Mouse (Mus musculus): ENCODE results near the gene Smc2. TPM values are rescaled to one million over a fixed set of nuclear protein-coding genes. Genes with fewer than 3 reads are reported as not detected.

The Smc2 gene
- 65.2 TPM for polyA plus RNA-seq (2017; shearing (Covaris generic))

GRCm38 (mm10) chr4:52438886-52439664 lies at the start of gene Smc2:
Gene Smc2 (plus strand): TSS chr4:52439243.

GRCm38 (mm10) chr4:52497144-52497543 lies 58.1 kb downstream of the Smc2 start, which contains the start of gene Vma21-ps:
Gene Vma21-ps (minus strand): TSS chr4:52497244.

Other genes with a start within 250 kb of the Smc2 start
- gene Vma21-ps, start 58.0 kb downstream of the Smc2 start, polyA plus RNA-seq (2017; shearing (Covaris generic)): not detected
- not detected for gene Toporsl, start 157.0 kb downstream of the Smc2 start, polyA plus RNA-seq (2017; shearing (Covaris generic))